Mouse (Mus musculus) liver, adult (tissue): ENCODE data around the gene Plekha8.

ENCODE experiments used
- GATA4 ChIP-seq: IDR thresholded peaks from 2 replicates; pipeline ENCODE4 v1.6.1; 2014; ENCODE audit warnings: mild to moderate bottlenecking, low read length; ENCODE audit not compliant: insufficient replicate concordance

Gene Plekha8

GRCm38 (mm10) chr6:54600681-54601347, 5.9 kb downstream of the Plekha8 start:
- no peak for TF ChIP-seq GATA4

- no peak for TF ChIP-seq GATA4
Observed at GRCm38 (mm10) chr6:54602891-54603290, 8.0 kb downstream of the Plekha8 start.

- no peak for TF ChIP-seq GATA4
Observed at GRCm38 (mm10) chr6:54604001-54604715, 9.2 kb downstream of the Plekha8 start.

- no peak for TF ChIP-seq GATA4
Observed at GRCm38 (mm10) chr6:54606241-54606640, 11.3 kb downstream of the Plekha8 start.

- TF ChIP-seq GATA4 = no peak
Observed at GRCm38 (mm10) chr6:54617363-54617762, 22.5 kb downstream of the Plekha8 start.

- no peak for TF ChIP-seq GATA4
Observed at GRCm38 (mm10) chr6:54619530-54619929, 24.6 kb downstream of the Plekha8 start.

- TF ChIP-seq GATA4 = no peak
Observed at GRCm38 (mm10) chr6:54620357-54620756, 25.4 kb downstream of the Plekha8 start.

- no peak for TF ChIP-seq GATA4
Observed at GRCm38 (mm10) chr6:54628381-54628780, 33.5 kb downstream of the Plekha8 start.

- no peak for TF ChIP-seq GATA4
Observed at GRCm38 (mm10) chr6:54629734-54630133, 34.8 kb downstream of the Plekha8 start.

GRCm38 (mm10) chr6:54631462-54631861, 36.6 kb downstream of the Plekha8 start:
- TF ChIP-seq GATA4 = no peak

- TF ChIP-seq GATA4 = no peak
Observed at GRCm38 (mm10) chr6:54639877-54640276, 45.0 kb downstream of the Plekha8 start.

GRCm38 (mm10) chr6:54641953-54642352, 47.0 kb downstream of the Plekha8 start:
- TF ChIP-seq GATA4 = no peak

GRCm38 (mm10) chr6:54643181-54643580, 48.3 kb downstream of the Plekha8 start:
- TF ChIP-seq GATA4 = no peak

GRCm38 (mm10) chr6:54655471-54656095, 60.7 kb downstream of the Plekha8 start:
- no peak for TF ChIP-seq GATA4

GRCm38 (mm10) chr6:54657861-54658260, 63.0 kb downstream of the Plekha8 start:
- TF ChIP-seq GATA4 = no peak

- no peak for TF ChIP-seq GATA4
Observed at GRCm38 (mm10) chr6:54669868-54670267, 75.0 kb downstream of the Plekha8 start.
